Mouse (Mus musculus) yolk sac, embryonic 10.5 days (tissue): Measurements from ENCODE around the gene Sec23ip.
A peak's percentile ranks its signal among the peaks of the same experiment; 100 is the strongest.
"Not testable (repeated sequence)": the region's sequence is repeated elsewhere in the genome, so short reads cannot be mapped to it uniquely, and the experiment has no call there.

Experiments
- DNase-seq: peaks from one replicate; pipeline ENCODE4 v3.0.0-alpha.2; 2017; ENCODE audit warnings: low spot score

Gene Sec23ip

DNA sequence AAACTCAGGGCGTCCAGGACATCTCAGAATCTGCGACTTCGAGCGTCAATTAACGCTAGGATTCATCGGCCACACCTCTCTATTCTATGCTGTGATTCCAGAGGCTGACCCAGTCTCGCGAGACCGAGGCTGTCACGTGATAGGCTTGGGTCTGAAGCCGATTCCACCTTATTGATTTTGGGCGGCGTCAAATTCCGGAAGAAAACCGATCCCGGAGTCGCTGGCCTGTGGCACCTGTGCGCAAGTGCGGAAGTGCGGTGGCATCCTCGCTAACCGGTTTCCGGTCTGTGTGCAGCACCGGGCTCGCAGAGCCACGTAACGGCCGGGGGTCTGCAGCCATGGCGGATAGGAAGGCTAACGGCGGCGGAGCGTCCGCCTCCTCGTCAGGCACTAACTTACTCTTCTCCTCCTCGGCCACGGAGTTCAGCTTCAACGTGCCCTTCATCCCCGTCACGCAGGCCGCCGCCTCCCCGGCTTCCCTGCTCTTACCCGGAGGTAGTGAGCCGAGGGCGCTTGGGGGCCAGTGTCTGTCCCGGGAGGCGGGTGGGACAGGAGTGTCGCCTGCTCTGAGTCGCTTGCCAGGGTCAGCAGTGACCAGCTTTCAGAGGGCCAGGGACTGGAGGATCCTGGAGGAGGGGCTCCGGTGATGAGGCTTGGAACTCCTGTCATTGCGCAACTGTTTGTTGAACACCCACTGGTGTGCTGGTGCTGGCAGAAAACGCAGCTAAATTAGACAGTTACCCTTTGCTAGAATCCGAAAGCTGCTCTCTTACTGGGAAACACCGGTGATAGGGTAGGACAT, at the start of gene Sec23ip:
Gene Sec23ip, plus strand, starts transcription at position 260 of the 802 bp plus-strand sequence.
- DNase-seq = peak; percentile 97

DNA sequence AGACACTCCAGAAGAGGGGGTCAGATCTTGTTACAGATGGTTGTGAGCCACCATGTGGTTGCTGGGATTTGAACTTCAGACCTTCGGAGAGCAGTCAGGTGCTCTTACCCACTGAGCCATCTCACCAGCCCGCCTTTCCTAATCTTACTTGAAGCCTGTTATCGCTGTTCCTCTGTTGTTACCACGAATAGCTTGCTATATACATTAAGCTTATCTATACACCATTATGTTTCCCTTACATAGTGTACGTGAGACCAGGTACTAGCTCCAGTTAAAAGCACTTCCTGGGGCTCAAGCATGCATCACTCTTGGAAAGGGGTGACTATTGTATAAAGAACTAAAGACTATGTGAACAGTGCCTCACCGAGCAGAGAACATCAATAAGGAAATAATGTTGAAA, 44.8 kb upstream of the Sec23ip start:
- DNase-seq = not testable (repeated sequence)

DNA sequence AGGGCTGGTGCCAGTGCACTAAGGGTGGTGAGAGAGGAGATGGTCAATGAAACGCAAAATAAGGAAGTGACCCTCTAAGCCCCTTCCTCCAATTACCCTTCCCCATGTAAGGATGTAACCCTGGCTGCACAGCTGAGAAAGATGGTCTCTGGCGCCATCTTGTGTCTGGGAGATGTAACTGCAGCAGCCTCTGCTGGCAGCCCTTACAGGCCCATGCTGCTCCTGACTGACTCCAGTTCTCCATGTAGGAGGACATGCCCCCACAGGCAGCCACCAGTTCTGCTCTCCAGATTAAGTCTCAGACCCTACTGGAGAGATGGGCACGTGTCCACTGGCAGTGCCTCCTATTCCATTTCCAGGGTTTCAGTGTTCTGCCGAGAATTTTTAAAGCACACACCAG, 39.0 kb upstream of the Sec23ip start:
- DNase-seq = peak; percentile 56

DNA sequence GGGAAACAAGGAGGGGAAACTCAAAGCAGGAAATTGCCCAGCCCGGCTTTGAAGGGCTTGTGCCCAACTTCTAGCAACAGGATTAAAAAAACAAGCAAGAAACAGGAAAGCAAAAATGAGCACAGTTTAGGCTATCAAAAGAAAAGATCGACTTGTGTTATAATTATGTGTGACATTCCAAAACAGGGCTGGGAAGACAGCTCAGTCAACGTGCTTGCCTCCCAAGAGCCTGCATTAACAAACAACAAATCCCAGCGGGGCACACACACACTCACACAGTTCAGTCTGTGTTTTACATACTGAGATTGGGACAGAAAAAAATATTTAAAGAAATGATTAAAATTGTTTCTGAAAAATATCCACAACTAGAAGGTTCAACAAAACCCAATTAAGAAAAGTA, 26.8 kb upstream of the Sec23ip start:
- DNase-seq = no peak

DNA sequence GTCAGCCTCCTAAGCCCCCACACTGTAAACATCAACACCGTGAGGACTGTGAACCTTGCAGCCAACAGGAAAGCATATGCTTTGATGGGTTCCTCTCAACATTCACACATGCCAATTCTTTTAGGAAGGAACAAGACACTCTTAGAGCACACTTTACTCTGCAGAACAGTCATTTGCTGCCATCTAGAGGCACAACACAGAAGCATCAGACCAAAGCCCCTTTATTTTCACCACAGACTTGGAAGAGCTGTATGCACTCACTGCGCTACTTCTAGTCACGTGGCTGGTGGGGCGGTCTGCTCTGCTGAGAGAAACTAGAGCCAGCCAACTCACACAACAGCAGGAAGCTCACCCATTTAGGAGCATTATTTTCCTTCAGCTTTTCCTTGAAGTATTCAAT, 20.0 kb upstream of the Sec23ip start:
- DNase-seq = peak; percentile 59

DNA sequence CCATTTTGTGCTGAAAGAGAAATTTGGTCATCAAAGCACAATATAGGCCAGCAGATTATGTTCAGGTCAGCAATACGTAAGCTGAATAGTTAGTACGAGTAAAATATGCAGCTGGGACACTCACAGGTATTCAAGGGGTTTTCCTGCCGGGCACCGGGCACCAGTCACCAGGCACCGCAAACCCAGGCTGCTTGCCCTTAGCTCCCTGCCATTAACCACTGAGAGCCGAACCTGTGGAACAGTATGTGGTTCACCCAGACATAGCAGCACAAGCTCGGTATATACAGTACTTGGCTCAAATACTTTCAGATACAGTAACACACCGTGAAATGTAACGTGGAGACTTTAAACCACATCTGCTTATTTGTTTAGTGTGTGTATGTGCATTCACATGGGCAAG, 19.6 kb upstream of the Sec23ip start:
- DNase-seq = no peak

DNA sequence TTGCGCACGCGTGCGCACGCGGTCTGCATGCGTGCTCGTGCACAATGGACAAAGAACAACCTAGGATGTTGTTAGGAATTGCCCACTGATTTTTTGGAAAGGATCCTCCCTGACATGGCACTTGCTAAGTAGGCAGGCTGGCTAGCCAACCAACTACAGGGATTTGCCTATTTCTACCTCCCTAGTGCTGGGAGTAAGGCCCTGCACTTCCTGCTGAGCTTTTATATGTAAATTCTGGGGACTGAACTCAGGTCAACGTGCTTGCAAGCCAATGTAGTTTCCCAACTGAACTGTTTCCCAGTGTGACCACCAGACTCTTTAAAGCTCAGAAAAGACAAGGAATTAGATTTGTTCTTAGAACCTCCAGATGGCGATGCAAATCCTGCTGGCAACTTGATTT, 17.7 kb upstream of the Sec23ip start:
- no peak for DNase-seq

DNA sequence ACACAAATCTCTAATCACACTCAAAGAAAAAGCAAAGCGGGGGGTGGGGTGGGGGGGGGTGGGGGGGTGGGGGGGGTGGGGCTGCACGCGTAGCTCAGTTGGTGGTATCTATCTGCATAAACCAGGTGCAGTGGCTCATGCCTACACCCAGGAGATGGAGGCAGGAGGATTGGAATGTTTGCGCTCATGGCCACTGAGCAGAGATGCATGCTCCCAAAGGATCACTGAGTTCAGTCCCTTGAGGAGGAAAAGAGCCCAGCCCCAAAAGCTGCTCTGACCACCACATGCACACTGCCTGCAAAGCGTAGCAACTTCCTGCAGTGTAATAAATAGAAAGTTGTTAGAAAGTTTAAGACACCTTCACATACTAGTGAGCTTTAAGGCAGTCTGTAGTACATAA, 17.0 kb upstream of the Sec23ip start:
- DNase-seq = no peak

DNA sequence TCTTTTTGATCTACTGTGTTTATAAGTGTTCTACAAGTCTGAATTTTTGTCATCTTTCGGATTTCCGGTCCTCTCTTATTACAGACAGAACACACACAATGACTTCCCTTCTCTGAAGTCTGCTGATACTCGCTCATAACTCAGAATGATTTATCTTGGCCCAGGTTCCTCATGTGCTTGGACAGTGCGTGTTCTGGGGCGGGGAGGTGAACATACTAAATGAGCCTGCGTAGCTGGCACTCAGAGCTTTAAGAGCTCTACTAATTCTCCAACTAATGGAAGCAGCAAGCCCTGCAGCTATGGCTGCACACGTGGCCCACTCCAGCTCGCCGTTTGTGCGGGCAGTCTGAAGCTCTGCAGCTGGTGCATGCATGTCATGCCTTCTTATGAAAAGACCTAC, 16.0 kb upstream of the Sec23ip start:
- no peak for DNase-seq

DNA sequence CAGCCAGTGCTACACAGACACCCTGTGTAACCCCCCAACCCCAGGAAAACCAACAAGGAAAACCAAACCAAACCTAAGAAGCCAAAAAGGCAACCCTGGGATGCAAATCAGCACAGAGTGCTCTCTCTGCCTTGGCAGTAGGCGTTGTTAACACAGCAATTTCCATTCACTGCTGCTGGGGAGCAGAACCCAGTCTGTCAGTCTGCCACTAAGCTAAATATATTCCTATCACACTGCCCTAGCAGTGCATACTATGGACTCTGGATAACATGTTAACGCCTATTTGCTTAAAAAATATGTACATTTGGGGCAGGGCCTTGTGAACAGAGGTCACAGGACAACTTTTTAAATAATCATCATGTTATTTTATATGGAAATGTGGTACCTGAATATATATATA, 13.2 kb upstream of the Sec23ip start:
- no peak for DNase-seq

DNA sequence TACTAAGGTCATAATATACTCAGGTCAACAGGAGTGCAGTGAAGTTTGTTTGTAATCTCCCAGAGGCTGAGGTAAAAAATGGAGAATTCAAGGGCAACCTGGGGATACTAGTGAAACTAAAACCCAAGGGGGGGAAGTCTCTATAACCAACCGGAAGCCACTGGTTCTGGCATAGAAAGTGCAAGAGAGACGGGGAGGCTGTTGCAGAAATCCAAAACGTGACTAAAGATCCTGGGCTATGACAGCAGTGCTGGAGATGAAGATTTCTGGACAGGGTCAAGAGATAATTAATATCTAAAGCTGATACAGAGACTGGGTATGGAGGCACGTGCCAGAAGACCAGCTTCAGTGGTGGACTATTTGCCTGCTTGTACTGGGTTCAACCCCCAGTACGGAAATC, 6.7 kb upstream of the Sec23ip start:
- no peak for DNase-seq

DNA sequence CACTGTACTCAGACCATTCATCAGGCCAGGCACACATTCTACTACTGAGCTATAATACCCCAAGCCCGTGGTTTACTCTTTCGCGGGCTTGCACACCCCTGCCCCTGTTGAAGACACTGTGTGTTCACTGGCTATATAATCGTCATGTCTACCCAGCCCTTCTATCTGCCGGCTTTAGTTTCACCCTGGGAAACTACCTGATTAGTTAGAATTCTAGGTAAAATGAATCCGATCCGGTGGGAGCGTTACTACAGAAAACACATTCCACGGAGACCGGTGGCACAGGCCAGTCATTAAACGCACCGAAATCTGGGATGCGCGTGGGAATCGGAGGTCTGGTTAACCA, 5.7 kb upstream of the Sec23ip start:
- DNase-seq = no peak

DNA sequence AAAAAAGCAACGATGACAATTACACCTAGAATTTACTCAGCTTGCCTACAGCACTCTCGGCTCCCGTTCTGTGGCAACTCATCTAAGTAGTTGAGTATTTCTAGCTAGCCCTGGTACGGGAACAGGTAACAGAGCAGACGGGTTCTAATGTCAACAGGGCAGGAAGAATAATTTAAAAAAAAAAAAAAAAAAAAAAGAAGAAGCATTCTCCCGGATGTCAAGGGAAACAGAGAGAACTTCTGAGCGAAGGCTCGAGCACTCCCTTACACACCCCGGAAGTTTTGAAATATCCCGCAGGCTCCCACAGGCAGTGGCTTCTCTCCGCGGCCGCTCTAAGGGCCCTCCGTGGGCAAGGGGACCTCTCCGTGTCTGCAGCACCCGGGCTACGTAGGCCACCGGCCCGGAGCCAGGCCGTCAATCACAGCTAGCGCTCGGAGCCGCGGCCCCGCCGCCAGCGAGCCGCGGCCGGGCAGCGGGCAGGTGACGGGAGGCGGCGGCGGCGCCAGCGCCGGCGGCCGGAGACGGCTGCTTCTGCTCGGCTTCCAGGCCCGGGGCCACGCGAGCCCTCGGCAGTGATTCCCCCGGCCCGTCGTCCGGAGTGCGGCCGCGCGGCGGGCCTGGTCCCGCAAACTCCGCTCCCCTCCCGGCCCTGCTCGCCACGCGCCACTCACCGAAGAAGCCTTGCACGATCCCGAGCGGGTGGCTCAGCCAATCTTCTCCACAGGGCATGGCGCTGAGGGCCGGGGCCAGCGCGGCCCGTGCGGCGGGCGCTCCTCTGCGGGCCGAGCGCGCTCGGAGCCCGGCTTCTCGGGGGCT, 5.1 kb upstream of the Sec23ip start:
- DNase-seq = peak; percentile 42

DNA sequence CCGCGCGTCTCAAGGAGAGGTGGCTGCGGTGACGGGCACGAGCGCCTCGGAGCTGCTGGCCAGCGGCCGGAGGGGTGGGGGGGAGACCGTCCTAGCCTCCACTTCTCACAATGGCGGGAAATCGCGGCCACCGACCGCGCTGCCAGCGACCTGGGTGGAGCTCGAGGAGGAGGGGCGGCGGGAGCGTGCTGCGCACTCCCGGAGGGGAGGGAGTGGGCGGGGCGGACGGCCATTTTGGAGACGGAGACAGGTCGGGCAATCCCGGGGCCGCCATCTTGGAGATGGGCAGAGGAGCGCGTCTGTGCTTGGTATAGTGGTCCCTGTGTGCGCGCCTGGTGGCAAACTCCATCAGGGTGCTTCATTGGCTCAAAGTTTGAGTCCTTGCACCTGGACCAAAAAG, 4.4 kb upstream of the Sec23ip start, which contains the start of gene Mcmbp:
Gene Mcmbp, minus strand, starts transcription at position 162 of the 400 bp plus-strand sequence.
- DNase-seq = peak; percentile 96

DNA sequence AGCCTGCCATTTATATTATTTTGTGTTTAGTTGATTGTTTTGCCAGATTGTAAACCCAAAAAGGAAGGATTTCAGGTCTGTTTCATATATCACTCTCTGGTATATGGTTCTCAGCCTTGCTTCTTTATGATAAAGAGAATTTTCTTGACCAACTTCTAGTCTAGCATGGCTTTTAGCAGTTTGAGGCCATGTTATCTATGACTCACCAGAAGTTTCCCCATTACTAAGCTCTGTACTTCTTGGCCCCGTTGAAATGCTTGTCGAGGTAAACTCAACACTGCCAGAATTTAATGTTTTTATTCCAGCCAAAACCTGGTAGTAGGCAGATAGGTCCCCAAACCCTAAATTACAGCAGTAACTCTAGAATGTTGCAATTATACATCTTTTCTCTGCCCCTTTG, 845 bp upstream of the Sec23ip start:
- DNase-seq = no peak

DNA sequence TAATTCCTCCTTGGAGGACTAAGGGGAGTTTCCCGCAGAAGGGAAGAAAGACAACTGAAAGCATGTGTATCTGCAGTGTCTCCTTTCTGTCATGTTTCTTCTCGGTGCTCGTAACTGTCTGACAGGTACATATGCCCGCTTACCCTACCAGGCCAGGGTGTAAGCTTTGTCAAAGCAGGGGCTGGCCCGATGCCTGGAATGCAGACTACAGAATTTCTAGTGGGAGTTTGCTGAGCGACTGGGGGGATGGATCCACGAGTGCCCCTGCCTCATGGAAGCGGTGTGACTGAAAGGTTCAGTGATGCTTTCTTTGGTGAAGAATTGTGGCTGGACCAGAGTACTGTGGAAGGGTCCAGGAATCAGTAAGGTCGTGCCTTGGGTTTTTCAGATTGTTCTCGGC, 1.4 kb downstream of the Sec23ip start:
- no peak for DNase-seq

DNA sequence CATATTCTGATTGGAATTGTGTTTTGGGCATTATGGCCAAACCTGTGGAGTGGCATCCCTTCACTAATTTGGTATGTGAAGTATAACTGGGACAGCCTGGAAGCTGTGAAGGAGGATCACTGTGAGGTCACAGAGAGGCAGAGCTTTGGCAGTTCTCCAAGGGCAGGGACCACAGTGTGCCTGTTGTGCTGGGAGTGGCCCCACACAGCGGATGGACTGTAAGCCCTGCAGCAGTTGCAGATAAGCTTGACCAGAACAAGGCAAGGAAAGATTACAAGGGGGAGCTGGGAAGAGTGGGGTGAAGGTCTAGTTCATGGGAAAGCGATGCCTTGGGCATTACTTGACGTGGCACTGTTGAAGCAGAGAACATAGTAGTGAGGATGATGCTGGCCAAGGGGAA, 4.0 kb downstream of the Sec23ip start:
- peak; percentile 71 for DNase-seq

DNA sequence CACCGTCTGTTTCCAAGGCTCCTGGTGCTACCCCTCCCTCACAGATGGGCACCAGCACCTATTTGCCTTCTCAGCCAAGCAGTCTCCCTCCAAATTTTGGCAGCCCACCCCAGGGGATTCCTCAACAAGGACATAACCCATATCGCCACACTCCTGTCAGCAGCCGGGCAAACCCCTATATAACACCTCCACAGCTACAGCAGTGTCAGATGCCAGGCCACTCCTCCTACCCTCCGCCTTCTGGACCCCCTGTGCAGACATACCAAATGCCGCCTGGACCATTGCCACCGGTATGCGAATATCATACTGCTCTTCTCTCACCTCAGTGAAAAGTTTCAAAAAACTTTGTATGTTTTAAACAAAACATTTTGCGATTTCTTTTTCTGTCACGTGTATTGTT, 5.6 kb downstream of the Sec23ip start:
- DNase-seq = no peak

DNA sequence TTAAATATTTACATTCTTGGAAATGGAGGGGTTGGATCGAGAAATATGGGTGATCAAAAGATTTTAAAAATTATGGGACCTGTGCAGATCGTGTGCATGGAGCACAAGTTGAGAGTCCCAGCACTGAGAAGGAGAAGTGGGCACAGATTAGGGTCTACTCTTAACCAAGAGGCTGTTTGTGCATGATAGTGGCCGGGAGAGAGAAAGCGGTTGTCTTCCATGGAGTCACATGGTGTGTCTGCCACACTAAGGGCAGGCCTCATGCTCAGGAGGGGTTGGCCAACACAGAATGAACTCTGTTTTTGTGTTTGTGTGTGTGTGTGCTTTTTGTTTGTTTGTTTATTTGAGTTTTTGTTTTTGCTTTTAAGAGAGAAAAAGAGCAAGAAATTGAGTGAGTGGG, 7.3 kb downstream of the Sec23ip start:
- no peak for DNase-seq

DNA sequence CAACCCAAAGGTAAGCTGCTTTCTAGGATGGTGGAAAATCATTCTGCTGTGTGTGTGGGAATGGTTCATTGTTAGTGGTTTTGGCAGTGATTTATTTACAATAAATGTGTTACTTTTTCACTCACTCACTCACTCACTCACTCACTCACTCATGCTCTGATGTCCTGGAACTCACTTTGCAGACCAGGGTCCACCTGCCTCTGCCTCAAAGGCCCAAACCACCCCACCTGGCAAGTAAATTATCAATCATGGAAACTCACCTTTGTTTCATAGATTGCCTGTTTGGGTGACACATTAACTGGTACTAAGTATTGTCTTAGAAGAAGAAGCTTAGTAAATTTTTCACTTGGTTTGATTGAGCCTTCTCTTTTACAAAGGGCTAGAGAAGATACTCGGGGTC, 10.7 kb downstream of the Sec23ip start:
- peak; percentile 55 for DNase-seq

DNA sequence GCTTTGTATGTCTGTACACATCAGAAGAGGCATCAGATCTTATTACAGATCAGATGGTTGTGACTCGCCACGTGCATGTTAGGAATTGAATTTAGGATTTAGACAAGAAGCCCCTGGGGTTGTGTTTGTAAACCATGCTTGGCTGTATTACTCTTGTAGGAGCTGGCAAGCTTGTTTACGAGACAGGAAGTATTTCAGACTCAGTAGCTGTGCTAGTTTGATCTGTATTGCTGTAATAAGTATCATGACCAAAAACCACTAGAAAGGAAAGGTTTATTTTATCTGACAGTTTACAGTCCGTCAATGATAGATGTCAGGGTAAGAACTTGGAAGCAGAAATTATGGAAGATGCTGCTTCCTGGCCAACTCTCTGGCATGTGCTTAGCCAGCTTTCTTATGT, 14.2 kb downstream of the Sec23ip start:
- DNase-seq = no peak

DNA sequence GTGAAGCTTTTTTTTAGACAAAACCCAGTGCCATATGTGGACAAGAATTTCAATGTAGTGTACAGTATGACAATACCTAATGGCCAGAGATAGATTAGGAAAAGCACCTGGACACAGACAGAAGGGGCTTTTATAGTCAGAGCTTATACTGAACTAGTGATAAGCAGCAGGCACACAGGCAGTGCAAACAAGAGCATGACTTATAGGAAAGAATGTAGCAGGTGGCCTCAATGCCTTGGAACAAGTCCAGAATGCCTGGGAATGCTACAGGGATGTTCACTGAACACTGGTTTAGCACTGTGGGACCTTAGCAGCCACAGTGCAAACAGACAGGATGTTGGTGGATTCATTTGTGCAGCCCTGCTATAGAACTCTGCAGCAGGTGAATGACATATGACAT, 22.0 kb downstream of the Sec23ip start:
- DNase-seq = no peak

DNA sequence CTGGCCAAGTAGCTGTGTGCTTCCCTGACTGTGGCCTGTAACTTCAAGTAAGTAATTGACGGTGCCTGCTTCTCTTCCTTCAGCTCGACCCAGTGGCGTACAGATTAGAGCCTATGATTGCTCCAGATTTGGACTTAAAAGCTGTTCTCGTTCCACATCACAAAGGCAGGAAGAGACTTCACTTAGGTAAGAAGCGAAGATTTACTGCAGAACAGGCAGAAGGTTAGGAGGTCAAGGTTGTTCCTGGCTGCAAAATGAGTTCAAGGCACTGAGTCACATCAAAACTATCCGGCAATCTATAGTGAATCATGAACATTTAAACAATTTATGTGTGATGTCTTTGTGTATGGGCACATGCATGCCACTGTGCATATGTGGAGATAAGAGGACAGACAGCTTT, 32.5 kb downstream of the Sec23ip start:
- no peak for DNase-seq

DNA sequence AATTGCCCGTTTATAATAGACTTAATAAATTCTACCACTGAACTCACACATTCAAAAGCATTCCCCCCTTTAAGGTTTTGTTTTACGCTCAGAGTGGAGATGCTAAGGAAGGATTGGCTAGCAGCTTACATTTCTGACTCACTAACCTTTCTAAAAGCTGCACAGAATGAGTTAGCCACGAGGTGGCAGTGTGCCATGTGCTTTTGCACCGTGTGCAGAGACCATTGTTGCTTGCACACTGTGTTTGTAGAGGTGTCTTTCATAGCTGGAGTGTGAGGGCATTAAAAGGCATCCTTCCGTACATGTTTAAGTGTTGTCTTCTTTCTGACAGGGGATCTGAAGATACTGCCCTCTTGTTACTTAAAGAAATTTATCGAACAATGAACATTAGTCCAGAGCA, 34.6 kb downstream of the Sec23ip start:
- DNase-seq = no peak
